Mouse (Mus musculus): ENCODE measurements around the gene Wdr54. TPM values are rescaled to one million over a fixed set of nuclear protein-coding genes. Genes with fewer than 3 reads are reported as not detected.
A peak's percentile ranks its signal among the peaks of the same experiment; 100 is the strongest.

The Wdr54 gene
- total RNA-seq (2021): 10 to 100 TPM; 25.1 to 28.4 TPM

- peak; percentile 61 to 71 for DNase-seq (ENCODE audit: extremely low spot score in 1 of 2, low spot score in 1 of 2)
Measured at GRCm38 (mm10) chr6:83156259-83156684, at the start of gene Wdr54, which contains the start of gene 1700003E16Rik. TSS of gene Wdr54 (minus strand) at chr6:83156397. TSS of gene 1700003E16Rik (plus strand) at chr6:83156404.

GRCm38 (mm10) chr6:83205851-83206250, 49.7 kb upstream of the Wdr54 start:
- no peak for DNase-seq (ENCODE audit: extremely low spot score in 1 of 2, low spot score in 1 of 2)

GRCm38 (mm10) chr6:83203320-83203719, 47.1 kb upstream of the Wdr54 start:
- DNase-seq (ENCODE audit: extremely low spot score in 1 of 2, low spot score in 1 of 2): peak in 1 of 2 experiments; percentile 7

- peak; percentile 64 to 69 for DNase-seq (ENCODE audit: extremely low spot score in 1 of 2, low spot score in 1 of 2)
Measured at GRCm38 (mm10) chr6:83197345-83198004, 41.3 kb upstream of the Wdr54 start.

GRCm38 (mm10) chr6:83193571-83193970, 37.4 kb upstream of the Wdr54 start:
- DNase-seq (ENCODE audit: extremely low spot score in 1 of 2, low spot score in 1 of 2): no peak

- DNase-seq (ENCODE audit: extremely low spot score in 1 of 2, low spot score in 1 of 2): no peak
Measured at GRCm38 (mm10) chr6:83186946-83187345, 30.7 kb upstream of the Wdr54 start.

- peak; percentile 71 to 72 for DNase-seq (ENCODE audit: extremely low spot score in 1 of 2, low spot score in 1 of 2)
Measured at GRCm38 (mm10) chr6:83185895-83186861, 30.0 kb upstream of the Wdr54 start.

- DNase-seq (ENCODE audit: extremely low spot score in 1 of 2, low spot score in 1 of 2): no peak
Measured at GRCm38 (mm10) chr6:83184858-83185435, 28.8 kb upstream of the Wdr54 start.

- no peak for DNase-seq (ENCODE audit: extremely low spot score in 1 of 2, low spot score in 1 of 2)
Measured at GRCm38 (mm10) chr6:83180605-83181004, 24.4 kb upstream of the Wdr54 start.

- peak in 1 of 2 experiments; percentile 68 for DNase-seq (ENCODE audit: extremely low spot score in 1 of 2, low spot score in 1 of 2)
Measured at GRCm38 (mm10) chr6:83179390-83180117, 23.4 kb upstream of the Wdr54 start.

- DNase-seq (ENCODE audit: extremely low spot score in 1 of 2, low spot score in 1 of 2): no peak
Measured at GRCm38 (mm10) chr6:83175996-83176395, 19.8 kb upstream of the Wdr54 start.

- DNase-seq (ENCODE audit: extremely low spot score in 1 of 2, low spot score in 1 of 2): peak; percentile 54 to 59
Measured at GRCm38 (mm10) chr6:83172240-83172920, 16.2 kb upstream of the Wdr54 start.

- no peak for DNase-seq (ENCODE audit: extremely low spot score in 1 of 2, low spot score in 1 of 2)
Measured at GRCm38 (mm10) chr6:83171063-83171462, 14.9 kb upstream of the Wdr54 start.

- no peak for DNase-seq (ENCODE audit: extremely low spot score in 1 of 2, low spot score in 1 of 2)
Measured at GRCm38 (mm10) chr6:83169872-83170271, 13.7 kb upstream of the Wdr54 start.

GRCm38 (mm10) chr6:83166243-83166630, 10.0 kb upstream of the Wdr54 start:
- no peak for DNase-seq (ENCODE audit: extremely low spot score in 1 of 2, low spot score in 1 of 2)

- peak; percentile 88 to 91 for DNase-seq (ENCODE audit: extremely low spot score in 1 of 2, low spot score in 1 of 2)
Measured at GRCm38 (mm10) chr6:83165607-83166242, 9.5 kb upstream of the Wdr54 start, which contains the start of gene Dctn1. TSS of gene Dctn1 (plus strand) at chr6:83165920.

GRCm38 (mm10) chr6:83165026-83165606, 8.9 kb upstream of the Wdr54 start:
- DNase-seq (ENCODE audit: extremely low spot score in 1 of 2, low spot score in 1 of 2): no peak

- DNase-seq (ENCODE audit: extremely low spot score in 1 of 2, low spot score in 1 of 2): peak in 1 of 2 experiments; percentile 74
Measured at GRCm38 (mm10) chr6:83162701-83163100, 6.5 kb upstream of the Wdr54 start.

All from layer of hippocampus, postnatal 25 days (tissue).